Mouse (Mus musculus) lung, postnatal 25 days (tissue): Measurements from ENCODE around the gene Flot1.
"Not testable (repeated sequence)": the region's sequence is repeated elsewhere in the genome, so short reads cannot be mapped to it uniquely, and the experiment has no call there.

Experiments
- DNase-seq: peaks from one replicate; pipeline ENCODE4 v3.0.0; 2022; ENCODE audit warnings: low spot score

Gene Flot1

GRCm38 (mm10) chr17:35836178-35836965 lies 13.3 kb downstream of the Flot1 start:
- DNase-seq = peak; percentile 88

GRCm38 (mm10) chr17:35836991-35837422 lies 14.0 kb downstream of the Flot1 start:
- DNase-seq = peak; percentile 88

GRCm38 (mm10) chr17:35837487-35837886 lies 14.5 kb downstream of the Flot1 start:
- peak; percentile 54 for DNase-seq

- peak; percentile 97 for DNase-seq
These were observed 15.1 kb downstream of the Flot1 start, which contains the start of gene Tubb5 for GRCm38 (mm10) chr17:35838122-35838544. Gene Tubb5 (minus strand): TSS chr17:35838306.

- DNase-seq = no peak
These were observed 15.5 kb downstream of the Flot1 start for GRCm38 (mm10) chr17:35838570-35838969.

GRCm38 (mm10) chr17:35839002-35839401 lies 16.0 kb downstream of the Flot1 start:
- not testable (repeated sequence) for DNase-seq

- DNase-seq = no peak
These were observed 17.5 kb downstream of the Flot1 start for GRCm38 (mm10) chr17:35840561-35840960.

GRCm38 (mm10) chr17:35841076-35841950 lies 18.3 kb downstream of the Flot1 start, which contains the start of gene Mdc1:
Gene Mdc1 (plus strand): TSS chr17:35841515.
- peak; percentile 100 for DNase-seq

- no peak for DNase-seq
These were observed 19.0 kb downstream of the Flot1 start for GRCm38 (mm10) chr17:35842006-35842405.

GRCm38 (mm10) chr17:35843514-35843913 lies 20.5 kb downstream of the Flot1 start:
- DNase-seq = no peak

- DNase-seq = no peak
These were observed 25.1 kb downstream of the Flot1 start for GRCm38 (mm10) chr17:35848112-35848511.

GRCm38 (mm10) chr17:35850974-35851373 lies 27.9 kb downstream of the Flot1 start:
- no peak for DNase-seq

GRCm38 (mm10) chr17:35859371-35859770 lies 36.3 kb downstream of the Flot1 start:
- no peak for DNase-seq

GRCm38 (mm10) chr17:35859835-35860234 lies 36.8 kb downstream of the Flot1 start:
- no peak for DNase-seq

- no peak for DNase-seq
These were observed 37.8 kb downstream of the Flot1 start for GRCm38 (mm10) chr17:35860831-35861197.

GRCm38 (mm10) chr17:35861198-35861857 lies 38.3 kb downstream of the Flot1 start, which contains the start of gene Nrm:
Gene Nrm (plus strand): TSS chr17:35861318.
- DNase-seq = peak; percentile 93

GRCm38 (mm10) chr17:35864832-35865353 lies 41.9 kb downstream of the Flot1 start:
- peak; percentile 2 for DNase-seq

GRCm38 (mm10) chr17:35865481-35866280 lies 42.7 kb downstream of the Flot1 start, which contains the start of gene Ppp1r18:
Gene Ppp1r18 (plus strand): TSS chr17:35865593.
- DNase-seq = peak; percentile 69

GRCm38 (mm10) chr17:35866281-35866831 lies 43.3 kb downstream of the Flot1 start:
- peak; percentile 65 for DNase-seq
